Comparison of ENCODE assay signal across 20 mouse cellular contexts in the genomic region with DNA sequence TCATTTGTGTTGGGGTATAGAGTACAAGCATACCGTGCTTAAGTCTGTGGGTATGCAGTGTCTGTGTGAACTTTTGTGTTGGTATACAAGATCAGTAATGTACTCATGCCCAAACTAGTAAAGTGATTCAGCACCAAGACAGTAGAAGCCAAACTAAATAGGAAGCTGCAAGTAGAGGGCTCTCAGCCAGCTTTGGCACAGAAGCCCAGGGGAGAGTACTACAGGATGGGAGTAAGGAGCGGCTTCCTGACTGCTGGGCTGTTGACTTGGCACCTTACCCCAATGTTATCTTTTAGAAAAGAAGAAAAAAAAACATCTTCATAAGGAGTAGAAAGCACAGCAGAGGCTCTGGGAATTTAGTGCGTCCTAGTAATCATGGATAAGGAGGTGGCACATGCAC.
DNase-seq lines count a peak whose midpoint lies in the region; ATAC-seq lines count a peak whose summit lies in the region.
"Had no signal": no experiment of that assay in that cellular context is flagged by ENCODE, and none has a peak within 500 bp of the region (broad histone marks: within the 10 kb centered on the region; RNA-seq: fewer than 3 reads in every experiment).

No protein-coding gene starts in this region.

- H3K4me1 ChIP-seq in midbrain, embryonic 15.5 days = 0 out of 2 replicates have a peak, but pooled peaks cover 14% of the 10 kb centered on the region
- H3K4me1 ChIP-seq in midbrain, embryonic 14.5 days (ENCODE audit: control insufficient read depth, insufficient read depth, low read length) = 0 out of 2 replicates have a peak, but pooled peaks cover 4% of the 10 kb centered on the region
- H3K4me1 ChIP-seq: forebrain, embryonic 15.5 days; megakaryocyte, embryonic 14.5 days; neural tube, embryonic 12.5 days had no signal

- H3K4me3 ChIP-seq in midbrain, embryonic 15.5 days = no peak overlapping the region
- no peak overlapping the region for H3K4me3 ChIP-seq in midbrain, embryonic 14.5 days (replicated peaks; ENCODE audit: low read depth, low read length)
- H3K4me3 ChIP-seq: forebrain, embryonic 15.5 days; lung, embryonic 15.5 days; megakaryocyte, embryonic 14.5 days; neural tube, embryonic 12.5 days had no signal

- H3K27ac ChIP-seq in midbrain, embryonic 15.5 days = no peak overlapping the region
- no peak overlapping the region for H3K27ac ChIP-seq in midbrain, embryonic 14.5 days (replicated peaks; ENCODE audit: low read depth, low read length)
- H3K27ac ChIP-seq: forebrain, embryonic 15.5 days; hindbrain, embryonic 14.5 days; lung, embryonic 15.5 days; neural tube, embryonic 12.5 days had no signal

- DNase-seq in frontal cortex, postnatal 10 days (ENCODE audit: low spot score in 2 of 2) = no peak
- peak; percentile 27 to 44 for DNase-seq in kidney, postnatal 25 days
- no peak for DNase-seq in kidney, adult 8-10 months
- no peak for DNase-seq in midbrain, embryonic 14.5 days
- DNase-seq in lung, postnatal 36 days = peak; percentile 25
- no peak for DNase-seq in spleen, postnatal 4 days (ENCODE audit: low spot score in 2 of 2)
- DNase-seq: adrenal gland, postnatal 10 days; cerebellum, adult 11-12 months; embryo, embryonic 11 days; thymus, postnatal 36 days had no signal

- no peaks in the 10 kb centered on the region for H3K27me3 ChIP-seq in midbrain, embryonic 15.5 days (replicated peaks)
- no peaks in the 10 kb centered on the region for H3K27me3 ChIP-seq in midbrain, embryonic 14.5 days (ENCODE audit: control insufficient read depth, insufficient read depth, low read length)
- H3K27me3 ChIP-seq: forebrain, embryonic 15.5 days; lung, embryonic 15.5 days; megakaryocyte, embryonic 14.5 days; neural tube, embryonic 12.5 days had no signal

- ATAC-seq in frontal cortex, adult (ENCODE audit: low TSS enrichment) = peak; percentile 38; the same call in 1 of the 2 replicates
- ATAC-seq in midbrain, embryonic 15.5 days (replicated peaks) = 0 out of 2 replicates have a peak, but pooled peaks have one; percentile 31
- no peak for ATAC-seq in midbrain, embryonic 14.5 days (ENCODE audit: low FRiP score, low TSS enrichment)
- ATAC-seq: CD4-positive, CD25-positive, alpha-beta regulatory T cell, adult 4 months; forebrain, embryonic 15.5 days; Patski had no signal

- 90% methylated on average over 3 of the region's 3 CpGs for WGBS in midbrain, embryonic 15.5 days
- 92% methylated on average over 3 of the region's 3 CpGs for WGBS in midbrain, embryonic 14.5 days

- H3K36me3 ChIP-seq in midbrain, embryonic 15.5 days (replicated peaks) = no peaks in the 10 kb centered on the region
- H3K36me3 ChIP-seq in midbrain, embryonic 14.5 days (ENCODE audit: control insufficient read depth, insufficient read depth, low read length) = no peaks in the 10 kb centered on the region
- H3K36me3 ChIP-seq: forebrain, embryonic 15.5 days; lung, embryonic 15.5 days; neural tube, embryonic 12.5 days had no signal

- H3K4me2 ChIP-seq in midbrain, embryonic 15.5 days = no peak overlapping the region
- no peak overlapping the region for H3K4me2 ChIP-seq in midbrain, embryonic 14.5 days (ENCODE audit: low read length)
- H3K4me2 ChIP-seq: forebrain, embryonic 15.5 days; hindbrain, embryonic 14.5 days; liver, embryonic 11.5 days; lung, embryonic 15.5 days; neural tube, embryonic 12.5 days had no signal

- H3K9ac ChIP-seq in midbrain, embryonic 15.5 days = no peak overlapping the region
- no peak overlapping the region for H3K9ac ChIP-seq in midbrain, embryonic 14.5 days (replicated peaks; ENCODE audit: low read length)
- H3K9ac ChIP-seq: forebrain, embryonic 15.5 days; hindbrain, embryonic 14.5 days; lung, embryonic 15.5 days; neural tube, embryonic 12.5 days had no signal

- H3K9me3 ChIP-seq in midbrain, embryonic 15.5 days = no peaks in the 10 kb centered on the region
- no peaks in the 10 kb centered on the region for H3K9me3 ChIP-seq in midbrain, embryonic 14.5 days (ENCODE audit: control insufficient read depth, low read length)
- H3K9me3 ChIP-seq: forebrain, embryonic 15.5 days; lung, embryonic 15.5 days; neural tube, embryonic 12.5 days had no signal

Comparison
In these comparisons a context has a peak if more than half of its experiments do, and no peak if none do; other contexts are left out.
1. DNase-seq: peak in kidney, postnatal 25 days (2 of 2) and lung, postnatal 36 days (single experiment); none in frontal cortex, postnatal 10 days (0 of 2), kidney, adult 8-10 months (0 of 2), midbrain, embryonic 14.5 days (single experiment) and spleen, postnatal 4 days (0 of 2).